Mouse (Mus musculus): Measurements from ENCODE around the gene Tcte3.
"Not testable (repeated sequence)": the region's sequence is repeated elsewhere in the genome, so short reads cannot be mapped to it uniquely, and the experiment has no call there.

Gene Tcte3

GRCm38 (mm10) chr17:15050338-15050737, 9.1 kb upstream of the Tcte3 start:
- in situ Hi-C loops (cut with MboI), result loop anchor here (25.0 kb wide), 3 partner anchors 113 to 412 kb away; partner anchors contain the start of genes 1600012H06Rik, Dll1, Fam120b and Wdr27

DNA sequence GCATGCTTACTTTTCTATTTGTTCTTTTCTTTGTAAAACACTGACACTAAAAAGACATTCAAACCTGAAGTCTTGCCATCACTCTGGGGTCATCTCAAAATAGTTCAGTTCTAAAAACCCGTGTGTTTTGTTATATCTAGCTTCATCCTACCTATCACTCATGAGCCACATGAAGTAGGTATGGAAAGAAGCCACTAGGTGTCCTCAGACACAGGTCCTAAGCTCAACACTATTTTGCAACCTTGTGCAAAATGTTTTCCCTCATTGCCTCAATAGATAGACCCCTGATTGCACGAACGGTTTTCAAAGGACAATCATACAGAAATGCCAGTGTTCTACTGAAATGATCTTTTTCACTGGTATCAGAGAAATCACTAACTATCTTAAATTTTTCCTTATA, 833 bp downstream of the Tcte3 start:
- in situ Hi-C loops (cut with MboI), result not testable (repeated sequence)

GRCm38 (mm10) chr17:15031414-15031813, 9.9 kb downstream of the Tcte3 start:
- in situ Hi-C loops (cut with MboI), result not testable (repeated sequence)

DNA sequence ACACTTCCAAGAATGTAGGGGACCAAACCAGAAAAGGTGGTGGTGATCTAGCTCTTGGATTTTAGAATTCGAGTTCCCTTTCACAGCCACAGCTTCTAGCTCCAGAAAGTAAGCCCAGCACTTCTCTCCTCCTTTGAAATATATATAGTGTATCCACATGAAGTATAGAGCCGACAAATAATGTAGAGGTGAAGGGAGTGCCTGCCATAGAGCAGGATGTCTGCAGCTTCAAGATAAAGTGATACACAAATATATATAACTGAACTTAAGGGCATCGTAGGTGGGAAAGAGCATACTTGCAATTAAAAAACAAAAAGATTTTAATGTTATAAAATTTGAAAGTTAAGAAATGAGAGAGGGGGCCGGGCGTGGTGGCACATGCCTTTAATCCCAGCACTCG, 15.8 kb downstream of the Tcte3 start:
- in situ Hi-C loops (cut with MboI), result not testable (repeated sequence)

DNA sequence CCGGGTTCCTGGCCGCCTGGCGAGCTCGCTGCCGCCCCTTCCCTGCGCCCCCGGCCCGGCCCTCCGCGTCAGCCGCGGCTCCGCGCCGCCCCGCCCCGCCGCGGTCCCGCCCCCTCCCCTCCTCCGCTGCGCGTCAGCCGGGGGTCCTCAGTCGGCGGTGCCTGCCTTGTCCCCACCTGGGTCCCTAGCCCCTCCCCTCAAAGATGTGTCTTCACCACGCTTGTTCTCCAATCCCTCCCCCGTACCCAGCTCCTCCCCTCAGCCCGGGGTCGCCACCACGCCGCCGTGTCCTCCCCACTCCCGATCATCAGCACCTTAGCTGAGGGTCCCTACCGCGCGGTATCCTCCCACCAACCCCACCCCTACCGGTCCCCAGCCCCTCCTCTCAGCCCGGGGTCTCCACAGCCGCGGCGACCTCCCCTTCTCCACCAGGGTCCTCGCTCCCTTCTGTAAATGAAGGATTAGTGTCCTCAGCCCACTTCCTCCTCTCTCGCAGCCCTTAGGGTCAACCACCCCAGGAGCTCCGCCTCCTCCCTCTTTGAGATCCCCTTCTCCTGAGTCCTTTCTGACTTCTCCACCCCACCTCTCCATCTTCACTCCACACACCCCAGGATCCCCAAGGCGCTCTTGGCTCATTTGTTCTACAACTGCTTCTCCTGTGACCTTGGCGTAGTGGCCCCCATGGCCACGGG, 16.6 kb downstream of the Tcte3 start:
- in situ Hi-C loops (cut with MboI), result not testable (repeated sequence)

DNA sequence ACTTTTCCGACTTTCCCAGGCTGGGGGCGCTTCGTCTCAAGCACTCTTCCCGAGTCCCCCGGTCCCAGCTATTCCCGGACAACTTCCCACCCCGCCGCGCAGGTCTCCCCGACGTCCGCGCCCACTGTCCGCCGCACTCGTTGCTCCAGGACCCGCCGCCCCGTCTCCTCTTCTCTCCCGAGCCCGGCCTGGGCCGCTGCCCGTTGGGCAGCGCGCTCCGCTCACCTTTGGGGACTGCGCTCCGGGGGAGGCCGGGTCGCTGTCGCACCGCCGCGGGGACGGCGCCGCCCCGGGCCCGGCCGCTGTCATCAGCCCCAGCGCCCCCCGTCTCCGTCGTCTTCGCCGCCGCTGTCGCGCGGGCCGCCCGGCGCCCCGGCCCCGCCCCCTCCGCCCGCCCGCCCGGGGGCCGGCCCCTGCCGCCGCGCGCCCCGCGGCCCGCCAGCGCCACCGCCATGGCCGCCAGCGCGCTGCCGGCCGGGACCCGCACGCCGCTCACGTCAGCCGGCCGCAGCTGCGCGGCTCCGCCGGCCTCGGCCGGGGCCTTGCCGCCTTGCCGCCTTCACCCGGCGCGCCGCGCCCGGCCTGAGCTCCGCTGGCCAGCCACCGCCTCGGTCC, 17.3 kb downstream of the Tcte3 start:
- in situ Hi-C loops (cut with MboI), result not testable (repeated sequence)

DNA sequence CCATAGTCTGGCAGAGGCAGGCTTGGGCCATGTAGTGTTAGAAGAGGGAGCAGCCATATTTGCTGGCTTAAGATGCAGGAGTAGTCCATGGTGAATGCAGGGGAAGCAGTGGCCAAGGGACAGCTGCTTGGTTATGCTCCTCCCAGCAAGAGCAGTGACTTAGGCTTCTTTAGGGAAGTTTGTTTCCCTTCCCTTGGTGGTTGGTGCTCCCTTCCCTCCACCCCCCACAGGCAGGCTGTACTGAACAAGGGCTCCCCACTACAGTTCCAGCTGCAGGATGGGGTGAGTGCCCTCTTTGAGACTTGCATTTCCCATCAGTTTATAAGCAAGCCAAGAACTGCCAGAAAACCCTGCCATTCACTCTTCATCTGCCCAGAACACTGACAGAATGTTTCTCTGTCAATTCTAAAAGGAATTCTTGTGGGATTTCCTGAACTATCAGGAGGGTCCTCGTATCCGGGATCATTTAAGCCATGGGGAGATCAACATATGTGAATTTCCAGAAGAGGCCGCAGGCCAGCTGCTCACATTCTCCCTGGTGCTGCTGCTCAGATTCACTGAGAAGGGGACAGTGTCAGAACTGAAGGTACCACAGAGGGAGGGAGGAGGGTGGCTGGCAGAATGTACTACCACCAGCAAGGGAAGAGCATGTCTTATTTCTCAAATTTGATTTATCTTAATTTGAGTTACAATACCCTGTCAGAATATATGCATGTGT, 19.6 kb downstream of the Tcte3 start:
- in situ Hi-C loops (cut with MboI), result not testable (repeated sequence)

GRCm38 (mm10) chr17:15009706-15010413, 31.4 kb downstream of the Tcte3 start, which contains the start of gene Gm3435:
TSS of gene Gm3435 (plus strand) at chr17:15010176.
- in situ Hi-C loops (cut with MboI), result not testable (repeated sequence)

- in situ Hi-C loops (cut with MboI), result not testable (repeated sequence)
Measured at GRCm38 (mm10) chr17:15009088-15009487, 32.2 kb downstream of the Tcte3 start.

DNA sequence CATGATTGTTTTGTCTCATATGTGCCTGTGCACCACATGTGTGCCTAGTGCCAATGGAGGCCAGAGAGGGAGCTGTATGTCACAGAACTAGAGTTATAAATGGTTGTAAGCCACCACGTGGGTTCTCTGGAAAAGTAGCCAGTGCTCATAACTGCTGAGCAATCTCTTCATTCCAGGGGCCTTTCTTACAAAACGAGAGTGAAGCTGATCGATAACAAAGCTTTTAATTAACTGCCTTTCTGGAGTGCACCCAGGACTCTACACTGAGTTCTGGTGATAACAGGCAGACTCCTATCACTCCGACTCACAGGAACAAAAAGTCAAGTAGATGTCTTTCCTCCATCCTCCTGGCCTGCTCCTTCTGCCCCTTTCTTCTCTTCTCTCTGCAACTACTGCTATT, 41.2 kb downstream of the Tcte3 start:
- in situ Hi-C loops (cut with MboI), result not testable (repeated sequence)

- in situ Hi-C loops (cut with MboI), result not testable (repeated sequence)
Measured at GRCm38 (mm10) chr17:14994140-14994539, 47.1 kb downstream of the Tcte3 start.

DNA sequence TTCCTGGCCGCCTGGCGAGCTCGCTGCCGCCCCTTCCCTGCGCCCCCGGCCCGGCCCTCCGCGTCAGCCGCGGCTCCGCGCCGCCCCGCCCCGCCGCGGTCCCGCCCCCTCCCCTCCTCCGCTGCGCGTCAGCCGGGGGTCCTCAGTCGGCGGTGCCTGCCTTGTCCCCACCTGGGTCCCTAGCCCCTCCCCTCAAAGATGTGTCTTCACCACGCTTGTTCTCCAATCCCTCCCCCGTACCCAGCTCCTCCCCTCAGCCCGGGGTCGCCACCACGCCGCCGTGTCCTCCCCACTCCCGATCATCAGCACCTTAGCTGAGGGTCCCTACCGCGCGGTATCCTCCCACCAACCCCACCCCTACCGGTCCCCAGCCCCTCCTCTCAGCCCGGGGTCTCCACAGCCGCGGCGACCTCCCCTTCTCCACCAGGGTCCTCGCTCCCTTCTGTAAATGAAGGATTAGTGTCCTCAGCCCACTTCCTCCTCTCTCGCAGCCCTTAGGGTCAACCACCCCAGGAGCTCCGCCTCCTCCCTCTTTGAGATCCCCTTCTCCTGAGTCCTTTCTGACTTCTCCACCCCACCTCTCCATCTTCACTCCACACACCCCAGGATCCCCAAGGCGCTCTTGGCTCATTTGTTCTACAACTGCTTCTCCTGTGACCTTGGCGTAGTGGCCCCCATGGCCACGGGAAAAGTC, 48.0 kb downstream of the Tcte3 start:
- in situ Hi-C loops (cut with MboI), result not testable (repeated sequence)

DNA sequence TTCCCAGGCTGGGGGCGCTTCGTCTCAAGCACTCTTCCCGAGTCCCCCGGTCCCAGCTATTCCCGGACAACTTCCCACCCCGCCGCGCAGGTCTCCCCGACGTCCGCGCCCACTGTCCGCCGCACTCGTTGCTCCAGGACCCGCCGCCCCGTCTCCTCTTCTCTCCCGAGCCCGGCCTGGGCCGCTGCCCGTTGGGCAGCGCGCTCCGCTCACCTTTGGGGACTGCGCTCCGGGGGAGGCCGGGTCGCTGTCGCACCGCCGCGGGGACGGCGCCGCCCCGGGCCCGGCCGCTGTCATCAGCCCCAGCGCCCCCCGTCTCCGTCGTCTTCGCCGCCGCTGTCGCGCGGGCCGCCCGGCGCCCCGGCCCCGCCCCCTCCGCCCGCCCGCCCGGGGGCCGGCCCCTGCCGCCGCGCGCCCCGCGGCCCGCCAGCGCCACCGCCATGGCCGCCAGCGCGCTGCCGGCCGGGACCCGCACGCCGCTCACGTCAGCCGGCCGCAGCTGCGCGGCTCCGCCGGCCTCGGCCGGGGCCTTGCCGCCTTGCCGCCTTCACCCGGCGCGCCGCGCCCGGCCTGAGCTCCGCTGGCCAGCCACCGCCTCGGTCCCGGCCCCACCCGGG, 48.7 kb downstream of the Tcte3 start:
- in situ Hi-C loops (cut with MboI), result not testable (repeated sequence)

DNA sequence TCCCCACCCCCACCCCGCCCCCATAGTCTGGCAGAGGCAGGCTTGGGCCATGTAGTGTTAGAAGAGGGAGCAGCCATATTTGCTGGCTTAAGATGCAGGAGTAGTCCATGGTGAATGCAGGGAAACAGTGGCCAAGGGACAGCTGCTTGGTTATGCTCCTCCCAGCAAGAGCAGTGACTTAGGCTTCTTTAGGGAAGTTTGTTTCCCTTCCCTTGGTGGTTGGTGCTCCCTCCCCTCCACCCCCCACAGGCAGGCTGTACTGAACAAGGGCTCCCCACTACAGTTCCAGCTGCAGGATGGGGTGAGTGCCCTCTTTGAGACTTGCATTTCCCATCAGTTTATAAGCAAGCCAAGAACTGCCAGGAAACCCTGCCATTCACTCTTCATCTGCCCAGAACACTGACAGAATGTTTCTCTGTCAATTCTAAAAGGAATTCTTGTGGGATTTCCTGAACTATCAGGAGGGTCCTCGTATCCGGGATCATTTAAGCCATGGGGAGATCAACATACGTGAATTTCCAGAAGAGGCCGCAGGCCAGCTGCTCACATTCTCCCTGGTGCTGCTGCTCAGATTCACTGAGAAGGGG, 51.1 kb downstream of the Tcte3 start:
- in situ Hi-C loops (cut with MboI), result not testable (repeated sequence)

DNA sequence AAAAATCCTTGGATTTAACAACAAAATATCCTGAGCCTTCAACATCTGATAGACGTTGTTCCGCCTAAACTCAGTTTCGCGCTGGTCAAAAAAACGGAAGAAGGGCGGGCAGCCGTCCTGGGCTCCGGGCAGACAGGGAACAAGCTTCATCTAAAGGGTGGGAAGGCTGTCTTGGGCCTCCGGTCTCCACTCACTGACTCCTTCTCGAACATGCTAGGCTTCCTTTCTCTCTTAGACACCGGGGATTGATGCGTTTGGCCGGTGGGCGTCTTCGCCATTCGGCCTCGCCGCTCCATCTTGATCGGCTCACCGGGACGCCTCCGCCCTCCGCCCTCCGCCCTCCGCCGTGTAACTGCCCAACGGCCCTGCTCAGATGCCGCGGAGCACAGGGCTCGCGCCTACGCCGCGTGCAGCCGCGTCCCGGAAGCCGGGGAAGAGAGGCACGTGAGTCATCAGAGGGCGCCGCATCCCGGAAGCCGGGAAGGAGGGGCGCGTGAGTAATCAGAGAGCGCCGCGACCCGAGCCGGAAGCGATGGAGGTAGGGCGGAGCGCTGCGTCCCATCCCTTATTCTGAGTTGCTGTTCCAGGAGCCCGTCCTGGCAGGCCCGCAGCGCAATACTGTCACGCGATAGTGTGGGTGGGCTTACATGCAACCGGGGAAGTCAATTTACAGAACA, 62.8 kb downstream of the Tcte3 start, which contains the start of the genes 9030025P20Rik and Gm3417:
9030025P20Rik (plus strand) TSS at position 107 of the 677 bp plus-strand sequence.
Gm3417 (minus strand) TSS at position 429 of the 677 bp plus-strand sequence.
- in situ Hi-C loops (cut with MboI), result not testable (repeated sequence)

GRCm38 (mm10) chr17:14977718-14978361, 63.4 kb downstream of the Tcte3 start:
- in situ Hi-C loops (cut with MboI), result not testable (repeated sequence)
